Mouse (Mus musculus) lung, postnatal 0 days (tissue): ENCODE measurements around the gene Asb16.
A peak's percentile ranks its signal among the peaks of the same experiment; 100 is the strongest.

Source experiments
- CTCF ChIP-seq: IDR thresholded peaks from 2 replicates; pipeline ENCODE4 v1.5.1; 2016; ENCODE audit warnings: antibody characterized with exemption, mild to moderate bottlenecking
- EP300 ChIP-seq: IDR thresholded peaks from 2 replicates; pipeline ENCODE4 v1.6.1; 2016; ENCODE audit warnings: antibody characterized with exemption, mild to moderate bottlenecking, control low read depth

- TF ChIP-seq CTCF = peak; percentile 80
- no peak for TF ChIP-seq EP300
Measured at GRCm38 (mm10) chr11:102299839-102300238, 31.3 kb downstream of the Asb16 start.
